Mouse (Mus musculus) splenic B cell, adult 2 months (primary cell): ENCODE results near the gene Cdh13.

Experiments
- DNase-seq: peaks from one replicate; pipeline ENCODE4 v3.0.0-alpha.2; 2011; ENCODE audit warnings: low read depth, low spot score
- H3K27me3 ChIP-seq: 2 replicates; pipeline ENCODE4 v1.6.1; 2012; ENCODE audit warnings: mild to moderate bottlenecking, low read length, moderate library complexity, mixed read lengths; ENCODE audit not compliant: control insufficient read depth, poor library complexity, insufficient read depth, severe bottlenecking
- H3K36me3 ChIP-seq: 2 replicates; pipeline ENCODE4 v1.6.1; 2012; ENCODE audit warnings: mild to moderate bottlenecking, low read length, moderate library complexity, mixed read lengths; ENCODE audit not compliant: control insufficient read depth, poor library complexity, insufficient read depth, severe bottlenecking

Cdh13 gene

DNA sequence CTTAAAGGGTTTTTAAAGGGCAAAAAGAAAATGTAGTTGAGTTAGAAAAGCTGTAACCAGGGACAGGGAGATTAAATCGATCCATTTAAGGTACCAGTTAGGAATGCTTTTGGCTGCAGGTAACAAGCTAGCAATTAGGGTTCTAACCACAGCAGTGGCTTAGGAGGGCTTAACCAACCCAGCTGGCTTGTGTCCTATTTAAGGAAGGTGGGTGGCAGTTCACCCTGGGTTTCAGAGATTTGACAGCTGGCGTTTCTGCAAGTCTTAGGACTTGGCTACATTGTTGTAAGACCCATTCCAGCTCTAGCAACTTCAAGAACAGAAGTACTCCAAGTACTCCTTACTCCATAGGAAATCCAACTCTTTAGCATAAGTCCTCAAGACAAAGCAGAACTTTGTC, 700.2 kb downstream of the Cdh13 start:
- no peak for DNase-seq
- Histone ChIP-seq H3K27me3 (no peaks in the 10 kb centered on the region), H3K36me3 (no peaks in the 10 kb centered on the region)

DNA sequence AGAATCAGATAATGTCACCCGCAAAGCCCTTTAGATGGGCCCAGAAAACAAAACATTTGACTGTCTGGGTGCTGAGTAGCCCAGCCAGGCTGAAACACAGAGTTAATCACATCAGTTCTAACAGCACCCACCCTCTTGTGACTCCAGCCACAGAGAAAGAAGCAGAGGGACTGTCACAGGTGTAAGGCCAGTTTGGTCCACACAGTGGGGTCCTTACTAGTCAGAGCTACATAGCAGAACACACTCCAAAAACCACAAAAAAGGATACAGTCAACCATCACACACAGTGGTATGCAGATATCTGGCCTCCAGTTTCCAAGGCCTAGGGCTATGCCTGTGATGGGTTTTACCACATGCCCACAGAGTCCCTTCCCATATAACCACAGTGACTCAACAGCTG, 703.3 kb downstream of the Cdh13 start:
- H3K36me3 ChIP-seq, result no peaks in the 10 kb centered on the region

DNA sequence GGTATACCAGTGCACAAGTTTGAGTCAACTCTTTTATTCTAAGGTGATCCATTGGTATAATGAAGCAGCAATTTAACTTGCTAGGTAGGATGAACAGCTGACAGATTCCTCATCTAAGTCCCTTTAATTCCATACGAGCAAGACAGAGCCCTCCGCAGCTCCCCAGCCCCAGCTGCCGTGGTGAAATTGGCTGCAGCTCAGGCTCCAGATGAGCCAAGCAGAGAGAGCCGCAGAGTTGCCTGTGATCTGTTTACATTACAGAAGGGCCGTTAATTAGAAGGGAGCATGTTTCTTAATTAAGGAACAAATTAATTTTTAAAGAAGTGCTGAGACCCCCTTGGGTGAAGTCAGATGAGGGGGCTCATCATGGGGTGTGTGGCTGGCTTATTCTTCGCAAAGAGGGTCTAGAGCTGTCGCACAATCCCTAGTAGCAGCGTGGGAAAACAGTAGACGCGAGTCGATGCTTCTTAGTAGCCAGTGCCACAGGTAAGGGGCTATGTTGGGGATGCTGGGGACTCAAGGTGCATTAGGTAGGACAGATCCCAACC, 712.2 kb downstream of the Cdh13 start:
- DNase-seq, result no peak
- Histone ChIP-seq H3K36me3 (no peaks in the 10 kb centered on the region), H3K27me3 (no peaks in the 10 kb centered on the region)

More for the DNA sequence above, 703.3 kb downstream of the Cdh13 start:
- no peak for DNase-seq
- H3K27me3 ChIP-seq, result no peaks in the 10 kb centered on the region

DNA sequence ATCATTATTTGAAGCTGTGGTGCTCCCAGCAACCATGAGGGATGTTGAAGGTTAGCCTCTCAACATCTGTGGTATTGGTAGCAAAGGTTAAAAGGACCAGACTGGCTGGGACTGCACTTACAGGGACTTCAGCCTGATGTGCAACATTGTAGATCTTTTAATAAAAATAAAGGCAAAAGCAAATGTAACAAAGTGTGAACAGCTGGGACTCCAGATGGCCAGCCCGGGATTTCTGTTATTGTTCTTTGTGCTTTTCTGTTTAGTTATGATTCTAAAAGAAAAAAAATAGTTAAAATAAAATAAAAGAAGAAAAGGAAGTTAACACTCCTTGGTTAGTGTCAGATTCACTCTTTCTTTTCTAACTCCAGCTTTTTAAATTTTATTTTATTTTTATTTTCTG, 717.1 kb downstream of the Cdh13 start:
- no peak for DNase-seq
- Histone ChIP-seq H3K36me3 (no peaks in the 10 kb centered on the region), H3K27me3 (no peaks in the 10 kb centered on the region)

DNA sequence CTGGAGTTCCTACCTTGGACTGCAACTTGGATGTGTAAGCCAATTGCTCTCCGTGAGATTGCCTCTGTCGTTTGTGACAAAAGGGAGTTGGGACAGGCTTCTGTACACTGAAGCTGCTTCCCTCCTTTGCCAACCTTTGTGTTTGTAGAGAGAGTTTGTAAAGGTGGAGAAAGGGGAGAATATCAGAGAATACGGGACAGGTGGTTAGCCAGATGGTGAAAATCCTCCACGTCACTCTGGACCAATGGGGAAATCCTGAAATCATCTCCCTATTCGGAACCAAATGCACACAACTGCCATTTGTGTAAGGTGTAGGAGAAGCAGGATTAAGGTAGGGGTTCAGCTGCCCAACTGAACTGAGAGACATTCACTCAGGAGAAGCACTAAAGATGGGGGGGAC, 721.3 kb downstream of the Cdh13 start:
- no peaks in the 10 kb centered on the region for H3K36me3 ChIP-seq

DNA sequence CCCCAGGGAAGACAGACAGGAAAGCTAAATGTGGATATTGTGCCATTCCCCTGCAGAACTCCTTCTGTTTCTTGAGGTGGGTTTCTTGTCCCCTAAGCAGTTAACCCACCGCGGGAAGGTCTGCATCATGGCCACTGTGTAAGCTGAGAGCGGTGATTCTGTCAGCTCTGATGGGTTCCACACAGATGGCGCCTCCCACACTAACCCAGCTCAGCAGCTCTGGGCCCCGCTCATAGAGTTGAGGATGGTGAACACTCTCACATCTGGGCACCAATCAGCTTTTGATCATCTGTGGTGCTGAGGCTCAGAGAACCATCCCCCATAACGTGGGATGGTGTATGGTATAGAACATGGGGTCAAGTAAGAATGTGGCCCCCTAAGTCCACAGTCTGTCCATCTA, 735.1 kb downstream of the Cdh13 start:
- DNase-seq, result no peak
- Histone ChIP-seq H3K36me3 (no peaks in the 10 kb centered on the region), H3K27me3 (no peaks in the 10 kb centered on the region)

More for the DNA sequence above, 721.3 kb downstream of the Cdh13 start:
- no peaks in the 10 kb centered on the region for H3K27me3 ChIP-seq
- no peak for DNase-seq

DNA sequence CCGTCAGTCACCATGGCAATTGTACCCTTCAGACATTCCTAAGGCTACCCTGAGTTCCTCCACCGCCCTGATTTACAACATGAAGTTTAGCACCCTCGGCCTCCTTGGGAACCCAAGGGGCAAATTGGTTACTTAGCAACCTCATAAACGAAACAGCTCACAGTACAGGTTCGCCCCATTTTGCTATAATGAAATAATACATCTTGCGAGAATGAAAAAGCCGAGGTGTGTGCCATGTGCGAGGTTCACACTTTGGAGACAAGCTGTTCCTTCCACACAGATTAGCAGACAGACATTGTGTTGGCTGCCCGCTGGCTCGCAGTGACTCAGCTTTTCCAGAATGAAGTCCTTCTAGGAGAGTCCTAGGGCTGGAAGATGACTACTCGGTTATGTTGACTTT, 737.2 kb downstream of the Cdh13 start:
- no peaks in the 10 kb centered on the region for H3K36me3 ChIP-seq
- H3K27me3 ChIP-seq, result no peaks in the 10 kb centered on the region
- no peak for DNase-seq

DNA sequence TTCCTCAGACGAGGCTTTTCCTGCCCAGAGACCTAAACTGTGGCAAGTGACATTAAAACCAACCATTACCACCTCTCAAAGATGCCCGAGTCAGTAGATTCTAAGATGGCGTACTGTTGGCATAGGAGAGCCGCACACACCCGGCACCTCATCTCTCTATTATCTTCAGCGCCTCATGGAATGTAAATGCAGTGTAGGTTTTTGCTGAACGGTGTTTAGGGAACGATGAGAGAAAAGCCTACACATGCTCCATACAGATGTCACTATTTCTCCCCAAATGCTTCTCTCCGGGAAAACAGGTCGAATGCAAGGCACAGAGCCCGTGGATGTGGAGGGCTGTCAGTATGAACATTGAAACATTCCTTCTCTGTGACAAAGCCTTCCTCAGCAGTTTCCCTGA, 737.9 kb downstream of the Cdh13 start:
- Histone ChIP-seq H3K27me3 (no peaks in the 10 kb centered on the region), H3K36me3 (no peaks in the 10 kb centered on the region)
- no peak for DNase-seq

DNA sequence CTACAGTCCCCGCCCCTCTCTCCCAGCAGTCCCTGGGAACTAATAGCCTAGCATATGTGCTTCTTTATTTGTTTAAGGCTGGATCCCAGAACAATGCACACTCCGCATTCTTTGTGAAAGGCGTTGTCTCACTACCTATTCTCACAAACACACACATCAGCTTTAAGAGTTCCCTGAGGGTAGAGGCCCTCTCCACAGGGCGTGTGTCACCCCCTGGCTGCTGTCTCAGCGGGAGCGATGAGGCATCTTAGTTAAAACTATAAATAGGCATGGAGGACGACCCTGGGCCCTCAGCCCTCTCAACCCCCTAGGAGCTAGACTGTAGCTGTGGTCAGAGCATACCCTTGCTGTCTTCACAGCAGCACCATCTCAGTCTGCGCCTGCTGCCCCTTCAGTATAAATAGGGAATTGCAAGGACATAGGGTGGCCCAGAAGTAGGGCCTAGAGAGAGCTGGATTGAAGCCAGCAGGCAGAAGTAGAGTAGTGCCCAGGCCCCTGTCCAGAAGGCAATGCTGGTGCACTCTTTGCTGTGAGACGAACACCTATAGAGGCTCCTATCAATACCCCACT, 738.9 kb downstream of the Cdh13 start:
- no peaks in the 10 kb centered on the region for H3K27me3 ChIP-seq

DNA sequence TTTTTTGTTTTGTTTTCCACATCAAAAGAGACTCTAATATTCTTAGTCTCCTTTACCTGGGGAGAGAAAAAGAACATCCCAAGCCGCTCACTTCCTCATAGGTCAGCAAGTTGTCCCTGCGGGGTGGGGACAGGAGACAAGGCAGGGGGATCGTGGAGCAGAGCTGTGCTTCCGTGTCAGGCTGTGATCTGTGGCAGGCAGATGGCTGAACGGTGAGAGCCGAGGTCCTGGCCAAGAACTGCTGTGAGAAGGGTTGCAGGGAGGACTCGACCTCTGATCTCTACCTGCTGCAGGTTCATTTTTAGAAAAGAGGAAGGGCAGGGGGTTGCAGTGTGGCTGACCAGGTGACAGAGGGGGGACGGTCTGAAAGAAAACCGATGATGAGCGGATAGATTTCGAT, 749.9 kb downstream of the Cdh13 start:
- no peak for DNase-seq
- H3K36me3 ChIP-seq, result no peaks in the 10 kb centered on the region

More for the DNA sequence above, 738.9 kb downstream of the Cdh13 start:
- H3K36me3 ChIP-seq, result no peaks in the 10 kb centered on the region
- no peak for DNase-seq

DNA sequence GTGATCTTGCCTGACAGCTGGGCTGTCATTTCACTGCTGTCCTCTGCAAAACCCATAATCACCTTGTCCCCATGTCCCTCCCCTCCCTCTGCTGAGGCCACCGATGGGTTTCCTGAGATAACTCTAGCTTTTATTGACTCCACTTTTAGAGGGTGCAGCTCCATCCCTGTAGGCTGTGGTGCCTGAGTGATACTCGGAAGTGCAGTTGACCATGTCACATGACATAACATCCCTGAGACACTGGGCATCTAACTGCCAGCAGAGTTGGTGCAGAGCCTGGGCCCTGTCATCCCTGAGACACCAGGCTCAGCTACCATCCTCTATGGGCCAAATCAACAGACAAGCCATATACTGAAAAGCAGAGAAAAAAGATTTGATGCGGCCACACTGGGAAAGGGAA, 750.5 kb downstream of the Cdh13 start:
- DNase-seq, result no peak
- H3K27me3 ChIP-seq, result no peaks in the 10 kb centered on the region
- no peaks in the 10 kb centered on the region for H3K36me3 ChIP-seq

More for the DNA sequence above, 749.9 kb downstream of the Cdh13 start:
- H3K27me3 ChIP-seq, result no peaks in the 10 kb centered on the region

DNA sequence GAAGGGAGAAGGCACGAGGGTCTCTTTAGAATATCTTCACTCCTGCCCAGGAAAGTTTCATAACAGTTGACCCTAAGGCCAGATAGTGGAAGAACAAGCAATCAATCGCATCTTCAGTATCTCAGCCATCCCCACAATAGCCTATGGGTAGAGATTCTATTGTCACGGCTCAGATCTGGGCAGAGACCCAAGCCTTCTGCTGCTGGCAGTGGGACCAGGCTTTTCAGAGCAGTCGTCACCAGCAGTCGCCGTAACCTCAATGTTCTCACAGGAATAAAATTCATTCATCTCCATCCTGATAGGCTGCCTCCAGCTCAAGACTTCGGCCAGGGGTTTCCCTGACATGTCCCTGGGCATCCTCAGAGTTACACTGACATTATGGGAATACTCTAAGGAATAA, 751.6 kb downstream of the Cdh13 start:
- no peaks in the 10 kb centered on the region for H3K27me3 ChIP-seq
- no peak for DNase-seq
- H3K36me3 ChIP-seq, result no peaks in the 10 kb centered on the region

DNA sequence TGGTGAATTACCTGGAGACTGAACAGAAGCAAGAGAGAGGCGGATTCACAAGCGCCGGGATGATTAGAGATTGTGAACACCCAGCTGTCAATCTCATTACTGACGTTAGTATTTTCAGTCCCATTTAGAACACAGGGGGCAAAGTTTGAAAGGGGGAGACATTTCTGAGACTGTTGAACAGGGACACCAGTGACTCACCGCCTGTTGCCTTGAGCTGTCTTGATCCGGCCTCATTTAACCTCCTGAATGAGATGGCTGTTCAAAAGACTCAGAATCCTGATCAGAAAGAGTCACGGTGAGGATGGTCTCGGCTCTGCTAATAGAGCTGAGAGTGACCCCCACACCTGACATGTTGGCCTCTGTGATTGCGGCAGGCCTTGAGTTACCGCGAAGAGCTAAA, 754.0 kb downstream of the Cdh13 start:
- Histone ChIP-seq H3K27me3 (no peaks in the 10 kb centered on the region), H3K36me3 (no peaks in the 10 kb centered on the region)
- DNase-seq, result no peak

DNA sequence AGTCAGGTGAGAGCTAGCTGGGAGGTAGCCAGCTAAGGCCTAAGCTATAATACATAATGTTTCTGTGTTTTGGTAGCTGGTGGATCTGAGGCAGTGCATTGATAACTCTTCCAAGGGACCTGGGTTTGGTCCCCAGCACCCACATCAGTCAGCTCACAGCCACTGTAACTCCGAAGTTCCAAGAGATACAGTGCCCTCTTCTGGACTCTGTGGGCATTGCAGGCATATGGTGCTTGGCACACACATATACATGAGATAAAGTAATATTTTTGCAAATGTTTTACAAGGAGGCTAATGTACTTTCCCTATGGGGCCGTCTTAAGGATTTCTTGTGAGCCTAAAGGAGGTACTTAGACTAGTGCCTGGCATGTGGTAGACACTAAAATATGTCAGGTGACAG, 755.8 kb downstream of the Cdh13 start:
- H3K36me3 ChIP-seq, result no peaks in the 10 kb centered on the region
- H3K27me3 ChIP-seq, result no peaks in the 10 kb centered on the region
- DNase-seq, result no peak

DNA sequence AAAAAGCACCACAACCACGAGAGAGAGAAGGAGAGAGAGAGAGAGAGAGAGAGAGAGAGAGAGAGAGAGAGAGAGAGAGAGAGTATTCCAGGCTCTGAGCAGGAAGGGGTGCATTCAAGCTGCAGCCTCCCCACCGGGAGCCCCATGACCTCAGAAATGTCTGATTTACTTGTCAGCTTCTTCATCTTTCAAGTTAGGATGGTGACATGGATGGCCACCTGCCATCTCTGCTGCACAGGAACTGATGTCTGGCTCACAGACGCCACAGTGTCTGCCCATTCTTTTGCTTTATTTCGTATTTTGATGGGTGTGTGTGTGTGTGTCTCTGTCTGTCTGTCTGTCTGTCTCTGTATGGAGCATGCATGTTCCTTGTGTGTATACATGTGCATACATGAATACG, 774.3 kb downstream of the Cdh13 start:
- Histone ChIP-seq H3K36me3 (no peaks in the 10 kb centered on the region), H3K27me3 (no peaks in the 10 kb centered on the region)
- DNase-seq, result no peak

DNA sequence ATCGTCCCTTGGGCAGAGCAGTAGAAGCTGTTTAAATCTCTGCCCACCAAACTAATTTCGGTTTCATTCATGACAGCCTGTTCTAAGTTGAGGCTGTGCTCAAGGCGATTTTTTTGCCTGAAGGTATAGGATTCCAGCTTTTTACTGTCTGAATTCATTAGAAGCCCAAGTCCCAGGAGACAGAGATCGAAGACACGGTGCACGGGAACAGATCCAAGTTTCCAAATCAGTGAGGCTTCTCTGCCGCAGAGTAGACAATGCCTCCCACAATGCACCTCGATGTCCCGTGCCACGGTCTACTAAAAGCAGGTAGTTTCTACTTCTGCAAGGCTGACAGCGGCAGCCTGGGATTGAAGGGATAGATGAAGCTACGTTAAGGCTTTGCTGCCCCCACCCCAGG, 778.1 kb downstream of the Cdh13 start:
- H3K36me3 ChIP-seq, result no peaks in the 10 kb centered on the region
- DNase-seq, result no peak
- no peaks in the 10 kb centered on the region for H3K27me3 ChIP-seq
